Mouse (Mus musculus): Measurements from ENCODE around the gene Wnt6.

The Wnt6 gene

DNA sequence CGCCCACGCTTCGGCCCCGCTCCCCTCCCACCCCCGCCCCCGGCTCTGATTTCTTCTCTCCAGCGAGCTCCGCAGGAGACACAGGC is at the start of gene Wnt6:
TSS of gene Wnt6 (plus strand) at position 48 of the 86 bp plus-strand sequence.
- no peak for DNase-seq (ENCODE audit: low spot score in 2 of 2)

DNA sequence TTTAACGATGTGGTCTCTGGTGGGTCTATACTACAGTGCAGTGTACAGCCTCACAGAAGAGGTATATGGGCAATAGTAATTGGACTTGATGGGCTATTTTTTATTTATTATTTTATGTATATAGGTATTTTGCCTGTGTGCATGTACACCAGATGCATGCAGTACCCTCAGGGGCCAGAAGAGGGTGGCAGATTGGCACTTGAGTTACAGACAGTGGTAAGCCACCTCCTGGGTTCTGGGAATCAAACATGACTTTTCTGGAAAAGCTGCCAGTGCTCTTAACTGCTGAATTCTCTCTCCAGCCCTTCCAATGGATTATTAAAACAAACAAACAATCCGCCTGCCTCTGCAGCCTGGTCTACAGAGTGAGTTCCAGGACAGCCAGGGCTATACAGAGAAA is 47.9 kb upstream of the Wnt6 start:
- peak in 1 of 2 experiments; percentile 20 for DNase-seq (ENCODE audit: low spot score in 2 of 2)

DNA sequence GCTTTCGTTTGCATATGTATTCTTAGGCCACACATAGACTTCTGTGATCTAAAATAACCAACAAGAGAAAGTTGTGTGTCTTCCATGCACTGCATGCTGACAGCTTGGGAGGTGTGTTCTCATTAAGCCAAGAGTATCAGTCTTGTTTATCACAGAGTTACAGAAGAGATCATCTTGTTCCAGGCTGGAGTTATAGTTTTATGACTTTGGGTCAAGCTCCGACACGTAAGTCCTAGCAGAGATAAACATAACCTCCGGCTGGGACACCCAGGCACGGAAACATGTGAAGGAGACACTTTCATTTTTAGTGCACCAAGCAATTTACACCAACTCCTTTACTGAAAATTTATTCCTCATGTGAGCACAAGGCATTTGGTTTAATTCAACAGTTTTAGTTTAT is 45.6 kb upstream of the Wnt6 start:
- no peak for DNase-seq (ENCODE audit: low spot score in 2 of 2)

DNA sequence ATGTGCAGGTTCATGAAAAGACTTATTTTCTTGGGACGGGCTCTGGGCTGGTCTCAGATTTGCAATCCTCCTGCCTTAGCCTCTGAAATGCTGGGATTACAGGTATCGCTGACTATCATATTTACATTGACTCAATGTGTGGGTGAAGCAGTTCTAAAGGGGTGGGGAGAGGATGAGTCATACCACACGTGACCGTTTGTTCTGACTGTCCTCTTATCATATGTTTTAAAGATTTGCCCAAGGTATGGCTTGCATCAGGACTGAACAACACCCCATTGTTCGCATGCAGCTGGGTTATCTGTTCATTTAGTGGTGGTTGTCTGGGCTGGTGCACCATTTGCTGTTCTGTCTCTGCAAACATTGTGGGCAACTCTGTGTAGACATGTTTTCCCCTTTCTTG is 45.0 kb upstream of the Wnt6 start:
- DNase-seq (ENCODE audit: low spot score in 2 of 2): no peak

DNA sequence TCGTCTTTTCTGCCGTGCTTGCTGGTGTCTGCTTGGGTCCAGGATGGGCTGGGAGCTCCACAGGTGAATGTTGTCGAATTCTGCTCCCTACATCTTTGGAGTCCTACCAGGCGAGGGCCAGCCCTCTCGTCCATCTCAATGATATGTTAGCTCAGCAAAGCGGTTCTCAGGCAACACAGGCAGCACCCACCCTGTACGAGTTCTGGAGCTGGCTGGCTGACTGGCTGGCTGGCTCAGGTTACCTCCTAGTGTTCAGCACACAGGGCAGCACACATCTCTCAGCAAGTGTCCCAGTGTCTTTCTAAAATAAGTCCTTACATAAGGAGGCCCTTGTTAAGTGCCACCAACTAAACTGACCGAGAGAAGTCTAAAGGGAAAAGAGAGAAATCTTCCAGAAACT is 43.2 kb upstream of the Wnt6 start:
- no peak for DNase-seq (ENCODE audit: low spot score in 2 of 2)

DNA sequence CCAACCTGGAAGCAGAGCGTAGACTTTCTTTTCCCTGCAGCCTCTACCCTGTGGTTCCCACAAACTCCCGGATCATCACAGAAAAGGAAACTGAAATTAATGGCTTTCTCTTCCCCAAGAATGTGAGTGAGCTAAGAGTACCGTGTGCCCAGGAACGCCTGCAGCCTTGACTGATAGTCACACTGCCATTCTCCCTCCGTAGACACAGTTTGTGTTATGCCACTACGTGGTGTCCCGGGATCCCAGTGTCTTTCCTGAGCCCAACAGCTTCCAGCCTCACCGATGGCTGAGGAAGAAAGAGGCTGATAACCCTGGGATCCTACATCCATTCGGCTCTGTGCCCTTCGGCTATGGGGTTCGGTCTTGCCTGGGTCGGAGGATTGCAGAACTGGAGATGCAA is 34.7 kb upstream of the Wnt6 start:
- no peak for DNase-seq (ENCODE audit: low spot score in 2 of 2)

DNA sequence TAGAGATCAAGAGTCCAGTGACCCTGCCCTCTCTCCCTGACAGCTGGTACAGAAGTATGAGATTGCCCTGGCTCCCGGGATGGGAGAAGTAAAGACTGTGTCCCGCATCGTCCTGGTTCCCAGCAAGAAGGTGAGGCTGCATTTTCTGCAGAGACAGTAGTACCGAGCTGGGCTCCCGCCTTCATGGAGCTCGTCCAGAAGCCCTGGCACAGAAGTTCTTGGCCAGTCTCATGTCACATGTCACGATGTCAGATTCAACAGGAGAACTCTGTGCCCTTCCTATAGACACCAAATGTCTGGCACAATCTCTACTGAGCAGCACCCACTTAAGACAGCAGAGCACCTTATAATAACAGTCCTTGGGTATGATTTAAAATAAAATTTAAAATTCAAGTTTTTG is 34.2 kb upstream of the Wnt6 start:
- DNase-seq (ENCODE audit: low spot score in 2 of 2): no peak

DNA sequence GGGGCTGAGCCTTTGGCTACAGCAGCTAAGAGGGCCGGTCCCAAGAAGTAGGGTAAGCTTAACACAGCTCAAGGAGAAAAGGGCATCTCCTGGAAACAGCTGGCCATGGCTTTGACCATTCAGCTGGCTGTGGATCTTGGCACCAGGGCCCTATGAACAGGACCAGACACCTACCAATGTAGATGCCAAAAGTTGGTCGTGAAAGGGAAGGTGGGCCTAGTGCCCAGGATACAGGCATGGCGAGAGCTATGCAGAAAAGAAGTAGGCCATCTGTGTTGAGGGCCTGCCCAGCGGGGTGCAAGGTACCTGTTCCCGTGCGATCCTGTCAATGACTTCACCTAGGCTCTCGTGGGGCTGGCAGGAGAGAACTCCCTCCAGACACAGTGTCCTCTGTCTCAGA is 30.8 kb upstream of the Wnt6 start:
- no peak for DNase-seq (ENCODE audit: low spot score in 2 of 2)

DNA sequence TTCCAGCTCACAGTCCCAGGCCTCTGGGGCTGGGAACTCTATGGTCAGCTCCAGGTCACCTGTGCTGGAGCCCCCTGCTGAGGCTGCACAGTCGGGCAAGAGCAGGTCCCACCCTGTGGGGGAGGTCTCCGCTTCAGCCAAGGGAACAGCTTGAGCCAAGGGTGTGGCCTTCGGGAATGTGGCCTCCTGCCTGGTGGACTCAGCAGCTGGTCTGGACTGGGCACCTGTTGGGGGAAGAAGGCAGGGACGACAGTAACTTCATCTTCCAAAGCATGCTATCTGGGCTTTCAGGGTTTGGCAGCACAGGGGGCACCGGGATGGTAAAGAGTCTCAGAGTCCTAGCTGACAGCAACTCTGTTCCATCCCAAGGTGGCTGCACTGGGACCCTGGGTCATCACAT is 24.4 kb upstream of the Wnt6 start:
- no peak for DNase-seq (ENCODE audit: low spot score in 2 of 2)

DNA sequence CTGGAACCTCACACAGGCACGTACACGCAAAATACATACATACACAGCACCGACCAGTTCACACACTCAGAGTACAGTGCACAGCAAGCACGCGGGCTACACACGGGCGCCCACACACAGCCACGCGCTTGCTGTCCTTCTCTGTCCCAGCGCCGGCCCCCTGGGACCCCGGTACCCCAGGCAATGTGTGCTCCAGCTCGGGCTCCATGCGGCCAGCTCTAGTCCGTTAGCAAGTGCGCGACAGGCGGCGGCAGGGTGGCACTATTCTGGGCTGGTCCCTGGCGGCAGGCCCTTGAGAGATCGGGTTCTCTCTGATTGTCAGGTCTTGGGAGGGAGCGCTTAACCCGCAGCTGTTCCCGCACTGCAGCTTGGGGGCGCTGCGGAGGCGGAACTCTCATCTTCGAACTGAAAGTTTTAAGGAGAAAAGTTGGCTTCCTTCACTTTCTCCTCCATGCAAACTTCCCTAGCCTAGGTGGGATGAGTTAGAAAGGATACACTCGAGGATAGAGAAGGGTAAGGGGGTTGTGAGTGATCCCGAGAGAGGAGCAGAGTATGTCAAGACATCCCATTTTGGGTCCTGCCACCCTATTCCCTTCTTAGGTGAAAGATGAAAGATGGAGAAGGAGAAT is 22.9 kb upstream of the Wnt6 start, which contains the start of gene Prkag3:
TSS of gene Prkag3 (minus strand) at position 579 of the 629 bp plus-strand sequence.
- peak; percentile 9 to 46 for DNase-seq (ENCODE audit: low spot score in 2 of 2)

DNA sequence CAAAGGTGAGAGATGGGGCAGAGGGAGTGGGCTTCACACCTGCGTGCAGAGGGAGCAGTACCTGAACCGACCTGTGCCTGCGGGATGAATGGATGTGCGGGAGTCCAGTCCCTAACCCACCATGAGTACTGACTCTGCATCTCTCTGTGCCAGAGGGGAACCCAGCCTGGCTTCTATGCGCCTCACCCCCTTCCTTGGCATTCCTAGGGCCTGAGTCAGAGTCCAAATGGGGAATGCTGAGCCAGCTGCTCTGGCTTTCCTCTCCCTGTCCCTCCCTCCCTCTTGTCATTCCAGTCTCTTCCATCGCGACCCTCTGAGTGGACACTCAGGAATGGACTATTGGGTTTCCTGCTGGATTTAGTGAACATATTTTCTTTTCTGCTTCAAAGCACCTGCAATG is 22.4 kb upstream of the Wnt6 start:
- DNase-seq (ENCODE audit: low spot score in 2 of 2): no peak

DNA sequence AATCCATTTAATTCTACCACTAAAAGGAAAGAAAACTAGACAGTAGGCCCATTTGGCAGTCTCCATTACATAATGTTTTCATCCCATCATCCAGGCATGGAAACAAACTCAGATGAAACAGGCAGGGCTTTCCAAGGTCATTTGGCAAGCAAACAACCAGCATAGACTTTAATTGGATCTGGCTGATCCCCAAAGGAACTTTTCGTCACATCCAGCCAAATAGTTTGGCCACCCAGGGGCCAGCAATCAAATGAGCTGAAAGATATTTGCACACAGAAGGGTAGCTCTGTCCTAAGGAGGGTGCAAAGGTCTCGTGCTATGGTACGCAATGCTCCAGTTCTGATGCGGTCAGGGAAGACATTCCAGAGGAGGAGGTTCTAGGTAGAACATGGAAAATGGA is 21.0 kb upstream of the Wnt6 start:
- DNase-seq (ENCODE audit: low spot score in 2 of 2): no peak

DNA sequence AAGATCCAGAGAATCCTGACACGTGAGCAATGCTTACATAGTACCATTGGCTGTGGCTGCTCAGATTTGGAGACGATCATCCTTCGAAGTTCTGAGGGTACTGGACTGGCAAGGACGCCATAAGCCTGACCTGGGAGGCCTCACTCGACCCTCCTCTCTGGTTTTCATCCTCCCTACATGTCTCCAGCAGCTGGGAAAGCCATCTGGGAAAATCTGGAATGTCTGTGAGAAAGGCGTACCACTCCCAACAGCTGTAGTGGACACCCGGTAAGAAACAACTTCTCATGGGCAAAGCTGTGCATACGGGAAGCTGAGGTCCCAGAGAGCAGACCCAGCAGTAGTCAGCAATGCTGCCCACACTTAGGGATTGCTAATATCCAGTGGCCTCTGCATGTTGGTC is 19.5 kb upstream of the Wnt6 start:
- no peak for DNase-seq (ENCODE audit: low spot score in 2 of 2)

DNA sequence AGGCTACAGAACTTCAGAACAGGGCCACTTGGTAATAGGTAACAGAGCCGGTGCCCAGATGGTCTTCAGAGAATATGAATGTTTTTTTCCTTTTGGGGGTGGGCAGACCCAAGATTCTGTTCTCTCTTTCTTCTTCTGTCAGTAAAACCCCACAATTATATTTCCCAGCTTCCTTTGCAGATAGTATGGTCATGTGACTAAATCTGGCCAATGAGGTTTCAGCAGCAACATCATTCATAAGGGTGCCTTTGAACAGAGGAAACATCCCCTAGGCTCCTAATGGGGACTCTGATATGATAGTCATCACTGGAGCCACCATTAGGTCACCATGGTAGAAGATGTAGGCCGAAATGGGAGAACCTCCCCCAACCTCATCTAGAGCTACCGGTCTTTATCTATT is 18.9 kb upstream of the Wnt6 start:
- DNase-seq (ENCODE audit: low spot score in 2 of 2): no peak

DNA sequence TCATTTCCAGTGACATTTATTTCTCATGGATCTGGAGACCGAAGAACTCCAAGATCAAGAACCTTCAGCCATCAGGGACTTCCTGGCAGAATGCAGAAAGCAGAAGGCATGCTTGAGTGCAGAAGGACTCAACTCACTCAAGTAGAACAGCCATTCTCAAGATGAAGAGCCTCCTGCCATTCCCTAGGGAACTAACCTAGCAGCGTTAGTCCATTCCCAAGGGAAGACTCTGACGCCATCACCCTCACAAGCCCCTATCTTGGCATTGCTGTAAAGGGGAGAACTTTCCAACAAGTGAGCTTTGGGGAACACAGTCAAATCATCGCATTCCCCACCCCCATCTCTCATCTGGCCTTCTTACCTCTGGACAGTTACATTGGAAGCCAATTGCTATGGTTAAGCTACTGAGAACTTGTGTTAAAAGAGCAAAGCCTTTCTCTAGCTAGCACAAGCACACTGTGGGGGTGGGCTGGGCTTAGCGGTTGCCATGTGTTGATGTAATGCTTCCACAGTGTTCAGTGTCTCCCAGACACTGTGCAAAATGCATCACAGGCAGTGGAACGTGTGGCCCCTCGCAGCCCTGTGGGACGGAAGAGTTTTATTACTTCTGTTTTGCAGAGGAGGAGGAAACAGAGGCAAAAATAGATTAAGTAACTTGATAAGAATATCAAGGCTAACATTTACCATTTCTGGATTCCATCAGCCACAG is 18.3 kb upstream of the Wnt6 start:
- DNase-seq (ENCODE audit: low spot score in 2 of 2): no peak

DNA sequence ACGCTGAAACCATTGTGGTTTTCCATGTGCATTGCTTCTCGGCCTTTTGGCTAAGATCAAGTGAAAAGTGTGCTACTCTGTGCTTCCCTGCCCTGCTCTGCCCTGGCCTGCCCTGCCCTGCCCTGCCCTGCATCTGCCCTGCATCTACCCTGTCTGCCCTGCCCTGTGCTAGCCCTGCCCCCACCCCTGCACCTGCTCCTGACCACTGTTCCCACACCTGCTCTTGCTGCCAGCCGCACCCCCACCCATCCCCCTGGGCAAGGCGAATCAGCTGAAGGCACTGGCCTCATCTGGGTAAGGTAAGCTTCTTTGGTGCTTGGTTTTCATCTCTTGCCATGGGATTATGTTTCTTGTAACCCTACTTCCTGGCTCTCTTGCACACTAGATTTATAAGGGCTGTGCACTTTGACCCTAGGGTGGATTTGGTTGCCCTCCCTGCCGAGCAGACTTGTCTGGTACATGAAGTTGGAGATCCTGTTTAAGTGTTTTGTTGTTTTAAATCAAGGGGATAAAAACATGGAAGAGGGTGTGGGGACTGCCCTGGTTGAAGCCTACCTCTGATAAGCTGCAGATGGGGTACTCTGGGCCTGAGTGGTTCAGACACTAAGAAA is 17.4 kb upstream of the Wnt6 start:
- peak; percentile 14 to 16 for DNase-seq (ENCODE audit: low spot score in 2 of 2)

DNA sequence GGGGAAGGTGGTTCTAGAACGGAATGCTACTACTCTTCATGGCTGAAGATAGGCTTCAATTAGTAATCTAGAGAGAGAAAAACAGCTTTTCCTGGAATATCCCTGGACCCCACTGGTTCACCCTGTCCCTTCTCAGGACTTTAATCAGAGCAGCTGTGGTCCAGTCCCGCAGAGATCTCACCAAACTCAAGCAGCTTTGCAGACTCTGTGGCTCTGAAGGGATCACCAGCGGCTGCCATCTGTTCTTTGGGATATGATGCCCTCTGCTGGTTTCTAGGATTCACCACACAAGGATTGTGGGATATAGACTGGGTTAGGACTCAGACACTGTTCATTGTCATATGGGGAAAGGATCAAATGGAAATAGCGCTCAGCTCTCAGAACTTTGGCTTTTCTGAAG is 11.9 kb upstream of the Wnt6 start:
- DNase-seq (ENCODE audit: low spot score in 2 of 2): no peak

DNA sequence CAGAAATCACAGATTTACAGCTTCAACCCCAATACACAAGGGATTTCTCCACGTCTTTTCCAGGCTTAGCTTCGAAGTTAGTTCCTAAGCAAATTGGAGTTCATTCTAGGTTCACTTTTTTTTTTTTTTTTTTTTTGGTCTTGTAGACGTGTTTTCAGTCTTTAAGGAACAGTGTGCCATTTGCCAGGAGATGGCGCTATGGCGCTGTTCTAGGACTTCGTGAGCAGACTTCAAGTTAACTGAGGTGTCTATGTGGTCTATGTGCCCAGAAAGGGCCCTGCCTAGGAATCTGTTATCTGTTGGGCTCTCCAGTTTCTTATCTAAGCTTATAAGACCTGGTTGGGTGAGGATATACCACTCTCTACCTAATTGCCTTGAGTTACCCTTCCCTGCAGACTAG is 8.6 kb upstream of the Wnt6 start:
- peak; percentile 21 to 63 for DNase-seq (ENCODE audit: low spot score in 2 of 2)

DNA sequence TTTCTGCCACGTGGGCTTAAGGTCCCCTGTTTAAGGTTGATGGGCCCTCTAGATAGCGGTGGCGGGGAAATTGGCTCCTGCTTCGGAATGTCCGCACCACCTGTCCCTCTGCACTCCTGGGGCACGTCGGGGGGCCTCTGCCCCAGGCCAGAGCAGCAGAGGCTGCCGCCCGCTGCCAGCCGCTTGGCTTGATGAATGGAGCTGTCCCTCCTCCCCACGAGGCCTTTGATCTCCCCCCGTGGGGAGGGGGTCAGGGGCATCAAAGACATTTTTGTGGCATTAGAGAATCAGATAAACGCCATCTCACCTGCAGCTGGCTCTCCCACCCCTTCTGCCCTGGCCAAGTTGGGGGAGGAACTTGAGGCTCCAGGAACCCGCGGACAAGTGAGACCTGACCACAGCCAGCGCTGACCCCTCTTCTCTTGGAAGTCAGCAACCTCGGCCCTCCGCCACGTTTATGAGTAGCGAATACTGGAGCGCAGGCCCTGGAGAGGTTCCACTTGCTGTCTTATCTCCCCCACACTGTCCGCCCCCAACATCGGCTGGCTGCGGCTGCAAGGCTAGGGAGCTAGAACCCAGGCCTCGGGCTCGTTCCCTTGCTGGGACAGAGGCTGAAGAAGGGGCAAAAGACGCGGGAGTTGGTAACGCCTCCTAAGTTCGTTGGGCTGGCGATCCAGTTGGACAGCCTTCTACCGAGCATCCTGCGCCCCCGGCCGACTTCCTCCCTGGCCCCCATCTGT is 795 bp upstream of the Wnt6 start:
- no peak for DNase-seq (ENCODE audit: low spot score in 2 of 2)

DNA sequence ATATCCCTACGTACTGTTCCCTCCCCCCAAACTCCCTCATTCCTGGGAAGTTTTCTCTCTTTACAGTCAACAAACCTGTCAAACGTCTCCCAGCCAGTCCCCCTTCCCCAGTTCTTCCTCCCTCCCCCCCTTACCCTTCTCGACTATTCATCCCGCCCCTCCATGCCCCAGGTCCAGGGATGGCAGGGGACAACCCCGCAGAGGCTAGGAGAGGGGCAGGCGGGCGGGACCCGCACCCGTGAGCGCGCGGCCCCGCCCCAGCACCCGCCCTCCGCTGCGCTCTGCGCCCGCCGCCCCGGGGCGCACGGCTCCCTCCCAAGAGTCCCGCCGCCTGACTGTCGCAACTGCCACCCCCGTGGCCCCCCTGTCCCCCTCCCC is 236 bp upstream of the Wnt6 start:
- DNase-seq (ENCODE audit: low spot score in 2 of 2): no peak

DNA sequence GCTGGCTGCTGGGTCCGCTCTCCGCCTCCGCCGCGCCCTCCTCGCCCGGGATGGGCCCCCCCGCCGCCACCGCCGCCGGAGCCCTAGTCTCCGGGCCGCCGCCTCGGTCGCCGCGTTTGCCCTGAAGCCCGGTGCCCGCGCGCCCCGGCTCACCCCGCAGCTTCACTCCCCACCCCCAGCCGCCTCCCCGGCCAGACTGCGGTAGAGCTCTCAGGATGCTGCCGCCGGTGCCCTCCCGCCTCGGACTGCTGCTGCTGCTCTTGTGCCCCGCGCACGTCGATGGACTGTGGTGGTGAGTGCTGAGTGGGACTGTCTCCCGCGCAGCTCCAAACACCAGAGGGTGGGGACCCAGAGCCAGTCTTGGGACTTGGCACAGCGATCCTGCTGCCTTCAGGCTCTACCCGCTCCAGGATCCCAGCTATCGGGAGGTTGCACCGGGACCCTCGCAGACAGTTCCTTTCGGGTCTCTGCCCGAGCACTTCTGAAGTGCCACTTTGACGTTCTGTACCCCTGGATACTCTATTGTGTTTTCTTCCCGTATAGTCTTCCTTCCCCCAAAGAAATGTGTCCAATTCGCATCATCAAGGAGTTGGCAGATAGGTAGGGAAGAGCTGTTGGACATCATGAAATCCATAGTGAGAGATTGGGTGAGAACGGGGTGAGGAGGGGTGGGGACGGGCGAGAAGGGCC is 384 bp downstream of the Wnt6 start:
- DNase-seq (ENCODE audit: low spot score in 2 of 2): no peak

DNA sequence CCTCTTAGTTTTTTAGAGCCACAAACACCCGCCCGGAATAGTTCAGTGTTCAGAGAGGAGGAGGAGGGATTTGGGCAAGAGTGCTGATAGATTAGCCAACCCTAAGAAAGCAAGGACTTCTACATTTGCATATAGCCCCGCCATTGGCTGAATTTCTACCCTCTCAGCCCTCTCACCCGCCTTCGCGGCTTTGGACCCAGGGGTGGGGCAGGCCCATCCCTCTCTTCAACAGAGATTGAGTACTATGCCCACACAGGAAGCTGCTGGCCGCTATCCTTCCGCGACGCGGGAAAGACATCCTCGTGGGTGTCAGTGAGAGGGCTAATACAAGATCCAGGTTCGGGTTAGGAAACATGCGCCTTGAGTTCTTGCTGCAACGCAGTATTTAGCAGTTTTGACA is 1.4 kb downstream of the Wnt6 start:
- DNase-seq (ENCODE audit: low spot score in 2 of 2): peak; percentile 55

DNA sequence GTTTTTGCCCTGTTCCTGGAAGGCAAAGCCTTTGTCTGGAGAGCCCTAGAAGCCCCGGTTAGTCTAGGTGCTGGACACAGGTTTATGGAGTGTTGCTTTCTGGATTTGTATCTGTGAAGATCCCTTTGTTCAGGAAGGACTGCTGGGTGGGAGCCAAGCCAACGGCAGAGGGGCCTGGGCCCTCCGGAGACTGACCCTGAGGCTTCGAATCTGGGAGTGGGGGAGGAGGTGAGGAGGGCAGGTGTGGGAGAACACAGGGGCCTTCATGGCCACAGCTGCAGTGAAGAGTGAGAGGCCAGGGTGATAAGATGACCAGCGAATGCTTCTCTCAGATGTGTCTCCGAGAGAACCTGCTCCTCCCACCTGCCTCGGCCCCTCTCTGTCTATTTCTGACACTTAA is 2.4 kb downstream of the Wnt6 start:
- DNase-seq (ENCODE audit: low spot score in 2 of 2): no peak

Data from thymus, postnatal 10 days (tissue).